Mouse (Mus musculus) naive thymus-derived CD4-positive, alpha-beta T cell, adult 2 months (primary cell): ENCODE results near the gene Taf3.

ENCODE experiments used
- DNase-seq: peaks from one replicate; pipeline ENCODE4 v3.0.0-alpha.2; 2011; ENCODE audit warnings: low read depth

Taf3 gene

DNA sequence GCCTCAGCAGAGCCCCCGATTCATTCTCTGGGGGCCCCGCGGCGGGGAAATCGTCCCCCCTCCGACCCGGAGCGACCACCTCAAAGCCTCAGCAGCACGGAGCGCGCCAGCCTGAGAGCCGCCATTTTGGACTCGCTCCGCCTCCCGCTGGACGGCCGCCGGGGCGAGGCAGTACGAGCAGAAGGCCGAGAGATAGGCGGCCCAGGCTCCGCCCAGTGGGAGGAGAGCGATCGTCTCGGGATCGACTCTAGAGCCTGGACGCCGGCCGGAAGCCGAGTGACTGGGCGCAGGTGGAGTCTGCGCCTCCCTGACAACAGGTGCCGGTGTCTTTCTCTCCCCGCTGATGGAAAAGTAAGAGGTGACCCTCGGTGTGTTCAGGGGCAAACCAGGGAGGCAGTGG, at the start of gene Taf3:
TSS of gene Taf3 (minus strand) at position 136 of the 400 bp plus-strand sequence.
- peak; percentile 95 for DNase-seq

- no peak for DNase-seq
Measured at GRCm38 (mm10) chr2:10094327-10095100, 46.1 kb upstream of the Taf3 start.

DNA sequence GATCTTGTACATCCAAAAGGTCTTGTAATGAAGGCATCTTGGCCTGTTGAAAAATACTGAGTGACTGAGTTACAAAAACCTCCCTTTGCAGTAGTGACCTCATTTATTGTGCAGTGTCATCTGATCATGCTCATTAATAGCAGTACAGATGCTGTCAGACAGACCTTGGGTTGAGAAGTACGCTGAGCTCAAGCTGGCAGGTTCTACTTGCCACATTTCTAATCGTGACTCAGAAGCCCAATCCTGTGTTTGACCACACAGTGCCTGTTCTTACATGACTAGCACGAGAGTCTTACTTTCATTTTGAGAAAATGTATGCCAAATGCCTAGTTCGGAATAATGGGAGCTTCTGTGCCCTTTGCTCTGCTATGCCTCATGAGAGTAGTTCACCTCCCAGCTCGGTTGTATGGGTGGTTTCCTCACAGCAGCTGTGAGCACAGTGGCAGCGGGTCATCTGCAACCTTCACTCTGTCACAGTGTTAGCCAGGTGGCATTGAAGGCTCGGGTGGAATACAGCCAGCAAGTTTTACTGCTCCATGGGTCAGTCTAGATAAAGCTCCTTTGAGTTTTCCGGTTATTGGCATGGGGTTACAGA, 39.0 kb upstream of the Taf3 start:
- DNase-seq = no peak

DNA sequence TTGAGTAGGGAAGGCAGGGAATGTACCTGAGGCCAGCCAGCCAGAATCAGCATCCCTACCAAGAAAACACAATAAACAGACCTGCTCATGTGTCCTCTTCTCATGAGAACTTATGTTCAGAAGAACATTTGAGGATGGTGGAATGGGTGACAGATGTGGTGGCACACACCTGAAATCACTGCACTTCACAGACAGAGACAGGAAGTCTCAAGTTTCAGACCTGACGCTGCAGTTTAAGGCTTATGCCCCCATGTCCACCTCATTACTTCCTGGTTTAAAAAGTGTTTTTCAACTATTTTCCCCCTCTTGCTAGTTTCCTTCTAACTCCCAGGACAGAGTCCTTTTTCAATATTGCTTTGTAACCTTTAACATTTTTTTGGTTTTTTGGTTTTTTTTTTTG, 34.3 kb upstream of the Taf3 start:
- DNase-seq = peak; percentile 51

- DNase-seq = no peak
Measured at GRCm38 (mm10) chr2:10081453-10082080, 33.2 kb upstream of the Taf3 start.

DNA sequence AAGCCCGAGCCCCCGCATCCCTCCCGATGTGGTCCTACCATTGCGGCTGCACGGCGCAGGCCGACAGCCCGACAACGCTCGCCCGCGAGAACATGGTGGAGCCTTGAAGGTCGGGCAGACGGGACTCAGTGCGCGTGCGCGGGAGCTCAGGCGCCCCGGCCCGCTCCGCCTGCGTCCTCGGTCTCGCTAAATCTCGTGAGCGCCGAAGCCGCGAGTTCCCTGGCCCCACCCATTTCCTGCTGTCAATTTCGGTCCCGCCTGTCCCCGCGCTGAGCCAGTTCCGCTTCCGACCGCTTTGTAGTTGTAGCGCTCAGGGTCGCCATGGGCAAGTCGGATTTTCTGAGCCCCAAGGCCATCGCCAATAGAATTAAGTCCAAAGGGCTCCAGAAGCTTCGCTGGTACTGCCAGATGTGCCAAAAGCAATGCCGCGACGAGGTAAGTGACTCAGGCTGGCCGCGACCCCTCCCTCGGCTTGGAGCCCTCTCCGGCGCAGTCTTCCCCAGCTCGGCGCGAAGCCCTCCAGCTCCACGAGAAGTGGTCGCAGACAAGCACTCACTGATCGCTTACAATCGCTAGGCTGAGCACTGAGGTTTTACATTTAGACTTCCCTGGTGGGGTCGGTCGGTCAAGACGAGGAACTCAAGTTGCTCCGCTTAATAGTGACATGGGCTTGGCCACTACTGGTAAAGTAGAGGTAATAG, 32.1 kb upstream of the Taf3 start, which contains the start of the genes Atp5c1 and Kin:
TSS of gene Atp5c1 (minus strand) at position 201 of the 701 bp plus-strand sequence.
TSS of gene Kin (plus strand) at position 284 of the 701 bp plus-strand sequence.
- peak; percentile 98 for DNase-seq

DNA sequence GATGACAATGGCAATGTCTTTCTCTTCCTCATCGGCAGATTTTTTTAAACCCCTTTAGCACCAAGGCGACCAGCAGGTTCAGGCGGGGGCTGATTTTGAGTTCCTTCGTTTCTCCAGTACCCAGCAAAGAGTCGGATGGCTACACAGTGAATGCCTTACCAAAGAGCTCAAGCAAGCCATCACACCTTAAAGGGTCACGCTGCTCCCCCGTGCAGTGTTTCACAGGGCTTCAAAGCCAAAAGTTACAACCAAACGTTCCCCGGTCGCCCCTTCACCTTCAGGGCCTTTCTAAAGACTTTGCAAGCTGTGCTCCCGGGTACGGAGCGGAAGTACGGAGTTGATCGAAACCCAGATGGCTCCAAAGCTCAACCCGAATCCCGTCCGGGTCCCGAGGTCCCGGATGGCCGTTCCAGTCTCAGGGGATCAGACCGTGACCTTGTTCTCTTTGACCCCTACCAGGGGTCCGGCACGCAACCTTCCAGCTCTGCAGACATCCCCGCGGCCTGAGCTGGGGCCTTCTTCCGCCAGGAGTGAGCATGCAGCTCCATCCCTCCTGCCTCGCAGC, 31.4 kb upstream of the Taf3 start:
- no peak for DNase-seq

DNA sequence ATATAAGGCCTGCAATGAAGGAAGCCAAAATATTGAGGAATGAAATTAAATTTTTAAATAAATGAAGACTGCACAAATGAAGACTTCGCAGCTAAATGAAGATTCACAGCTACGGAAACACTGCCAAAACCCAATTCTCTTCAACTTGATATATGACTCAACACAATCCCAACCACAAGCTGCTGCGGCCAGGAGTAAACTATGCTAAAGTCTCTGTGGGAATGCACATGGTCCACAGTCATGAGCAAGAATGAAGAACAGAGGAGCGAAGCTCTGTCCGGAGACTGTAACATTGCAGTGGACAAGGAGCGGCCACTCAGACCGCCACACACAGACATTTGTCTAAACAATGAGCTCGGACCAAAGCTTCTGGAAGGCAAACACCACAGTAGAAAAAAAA, 28.3 kb upstream of the Taf3 start:
- DNase-seq = no peak

- no peak for DNase-seq
Measured at GRCm38 (mm10) chr2:10074470-10074869, 26.1 kb upstream of the Taf3 start.

DNA sequence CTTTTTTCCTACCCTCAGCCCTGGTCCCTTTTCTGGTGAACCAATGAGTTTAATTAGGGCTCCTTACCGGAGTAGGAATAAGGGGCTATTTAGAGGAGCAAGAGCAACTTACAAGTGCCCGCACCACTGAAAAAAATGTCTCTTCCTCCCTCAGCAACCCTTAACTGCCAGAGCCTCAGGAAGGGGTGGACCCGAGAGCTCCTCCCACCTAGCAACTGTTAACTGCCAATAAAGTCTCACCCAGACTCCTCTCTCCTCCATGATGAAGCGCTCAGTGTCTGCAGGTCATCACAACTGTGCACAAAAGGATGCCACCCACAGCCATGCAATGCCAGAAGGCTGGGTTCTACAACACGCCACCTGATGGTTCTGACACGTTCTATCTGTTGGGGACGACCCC, 23.4 kb upstream of the Taf3 start:
- no peak for DNase-seq

GRCm38 (mm10) chr2:10058836-10059235, 10.4 kb upstream of the Taf3 start:
- no peak for DNase-seq

- no peak for DNase-seq
Measured at GRCm38 (mm10) chr2:10051996-10052395, 3.6 kb upstream of the Taf3 start.

DNA sequence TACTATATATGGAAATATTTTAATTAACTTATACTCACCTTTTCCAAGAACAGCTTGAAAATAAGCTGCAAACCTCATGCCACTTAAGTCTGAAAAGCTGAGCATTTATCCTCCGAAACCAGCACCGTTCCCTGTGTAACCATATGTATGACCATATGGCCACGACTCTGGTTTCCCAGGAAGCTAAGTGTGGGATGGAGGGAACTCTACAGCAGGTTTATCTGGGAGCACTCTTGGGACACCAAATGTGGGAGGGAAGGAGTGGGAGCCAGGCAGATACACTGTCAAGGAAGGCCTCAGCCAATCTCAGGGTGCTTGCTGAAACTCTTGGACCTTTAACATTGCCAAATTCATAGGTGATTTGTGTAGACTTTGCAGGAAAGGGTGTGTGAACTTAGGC, 2.5 kb upstream of the Taf3 start:
- DNase-seq = no peak

DNA sequence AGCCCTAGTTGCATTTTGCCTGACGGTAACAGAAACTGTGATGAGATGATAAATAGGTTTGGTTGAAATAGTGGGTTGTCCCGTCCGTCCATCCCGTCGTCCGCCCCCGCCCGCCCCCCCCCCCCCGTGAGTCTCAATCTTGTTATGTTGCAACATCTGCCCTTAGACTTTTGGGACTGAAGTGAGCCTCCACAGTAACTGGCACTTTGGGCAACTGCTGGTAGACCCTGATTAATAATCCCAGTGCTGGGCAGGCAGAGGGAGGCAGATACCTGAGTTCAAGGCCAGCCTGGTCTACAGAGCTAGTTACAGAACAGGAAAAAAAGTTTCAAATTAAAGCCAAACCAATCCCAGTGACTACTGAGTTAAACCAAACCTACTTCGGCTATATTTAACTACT, 1.1 kb upstream of the Taf3 start:
- DNase-seq = no peak

DNA sequence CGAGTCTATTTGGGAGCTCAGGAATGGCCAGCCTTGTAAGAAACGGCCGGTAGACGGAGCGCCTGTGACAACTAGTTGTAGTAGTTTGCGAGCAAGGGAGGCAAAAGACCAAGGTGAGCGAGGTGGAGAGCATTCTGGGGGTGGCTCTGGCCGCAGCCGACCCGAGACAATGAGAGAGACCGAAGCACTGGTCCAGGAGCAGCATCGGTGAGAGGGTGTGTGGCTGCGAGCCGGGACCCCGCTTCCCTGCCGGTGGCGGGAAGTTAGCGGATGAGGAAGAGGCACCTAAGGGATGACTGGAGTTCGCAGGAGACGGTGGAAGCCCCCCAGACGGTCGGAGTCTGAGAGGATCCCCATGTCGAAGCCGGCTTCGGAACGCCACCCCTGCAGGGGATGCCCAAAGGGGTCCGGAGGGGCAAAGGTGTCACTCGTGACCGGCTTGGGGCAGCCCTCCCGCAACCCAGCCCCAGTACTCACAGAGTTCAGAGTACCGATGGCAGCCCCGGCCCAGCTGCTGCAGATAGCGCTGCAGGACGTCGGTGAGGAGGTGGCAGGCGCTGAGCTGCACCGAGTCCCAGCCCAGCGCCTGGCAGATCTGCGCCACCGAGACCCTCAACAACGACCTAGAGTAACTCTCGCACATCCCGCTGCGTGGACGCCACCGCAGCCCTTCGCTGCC, 499 bp downstream of the Taf3 start:
- DNase-seq = peak; percentile 58

DNA sequence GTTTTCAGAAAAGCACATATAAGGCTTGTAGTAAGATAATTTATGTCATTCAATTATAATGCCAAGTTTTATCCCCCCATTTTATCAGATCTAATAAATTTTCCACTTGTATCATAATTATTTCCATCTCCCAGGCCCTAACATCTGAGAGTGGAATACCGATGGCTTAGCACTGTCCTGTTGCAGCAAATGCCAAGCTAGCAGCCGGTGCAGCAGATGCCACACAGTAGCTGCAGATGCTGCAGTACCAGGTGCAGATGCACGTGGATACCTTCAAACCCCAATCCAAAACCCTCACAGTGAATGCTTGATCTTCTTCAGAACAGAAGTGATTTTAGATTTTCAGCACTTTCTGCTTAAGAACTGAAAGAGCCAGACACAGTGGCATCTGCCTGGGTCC, 13.4 kb downstream of the Taf3 start:
- no peak for DNase-seq

GRCm38 (mm10) chr2:10033684-10034083, 14.7 kb downstream of the Taf3 start:
- peak; percentile 50 for DNase-seq

- no peak for DNase-seq
Measured at GRCm38 (mm10) chr2:10029755-10030154, 18.6 kb downstream of the Taf3 start.

DNA sequence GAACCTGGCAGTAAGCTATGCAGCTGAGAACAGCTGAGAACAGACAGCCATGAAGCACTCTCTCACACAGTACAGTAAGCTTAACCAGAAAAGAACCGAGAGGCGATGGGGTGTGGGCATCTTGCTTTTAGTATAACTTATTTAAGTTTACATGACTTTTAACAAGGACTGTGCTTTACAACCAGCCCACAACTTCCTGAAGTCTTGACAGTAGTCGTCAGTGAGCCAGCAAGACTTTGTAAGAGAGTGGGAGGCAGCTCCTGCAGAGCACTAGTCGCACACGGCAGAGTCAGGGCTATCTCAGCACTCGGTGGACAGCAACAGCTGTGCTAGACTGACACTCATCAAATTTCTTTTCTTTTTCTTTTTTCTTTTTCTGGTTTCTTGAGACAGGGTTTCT, 24.1 kb downstream of the Taf3 start:
- DNase-seq = peak; percentile 34

- no peak for DNase-seq
Measured at GRCm38 (mm10) chr2:10021296-10021695, 27.1 kb downstream of the Taf3 start.

DNA sequence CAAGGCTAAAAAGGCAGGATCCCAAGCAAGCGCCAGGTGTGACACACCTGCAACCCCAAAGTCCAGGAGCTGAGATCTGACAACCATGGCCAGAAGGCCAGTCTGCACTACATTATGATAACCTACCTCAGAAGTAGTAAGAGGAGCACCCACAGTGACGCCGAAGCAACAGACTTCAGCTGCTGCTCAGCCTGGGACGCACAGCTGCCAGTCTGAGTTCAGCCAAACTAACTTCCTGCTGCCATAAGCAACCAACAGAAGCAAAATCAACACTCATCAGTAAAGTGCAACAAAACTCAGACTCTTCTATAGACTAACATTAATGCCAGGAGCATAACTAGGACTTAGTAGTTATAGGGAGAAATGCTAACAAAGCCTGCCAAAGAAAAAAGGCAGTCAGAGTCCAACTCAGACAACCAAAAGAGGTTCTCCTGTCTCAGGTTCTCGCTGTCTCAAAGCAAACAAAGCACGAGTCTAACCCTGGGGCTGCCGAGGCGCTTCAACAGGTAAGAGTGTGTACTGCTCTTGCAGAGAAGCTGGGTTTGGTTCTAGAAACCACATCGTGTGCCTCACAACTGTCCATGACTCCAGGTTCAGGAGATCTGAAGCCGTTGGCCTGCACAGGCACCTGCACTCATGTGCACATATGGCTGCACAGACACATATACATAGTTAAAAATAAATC, 33.3 kb downstream of the Taf3 start:
- peak; percentile 44 for DNase-seq
